Mouse (Mus musculus): ENCODE results near the gene Gm26727. TPM values are rescaled to one million over a fixed set of nuclear protein-coding genes. Genes with fewer than 3 reads are reported as not detected.

Gene Gm26727
- polyA plus RNA-seq, 1 experiment from 2014 or later: not detected

Other genes with a start within 250 kb of the Gm26727 start
- not detected in 2 replicates for gene Gm21830, start 19.5 kb downstream of the Gm26727 start, polyA plus RNA-seq (2016; fragmentation: Nextera tagmentation; extraction: Ambion mirVana)
- gene Xirp2, start 12.8 kb upstream of the Gm26727 start, polyA plus RNA-seq (2016; fragmentation: Nextera tagmentation; extraction: Ambion mirVana): not detected in 2 replicates
- gene B3galt1, start 132.7 kb upstream of the Gm26727 start, polyA plus RNA-seq (2016; fragmentation: Nextera tagmentation; extraction: Ambion mirVana): 6.1 and 8.6 TPM in 2 replicates